Mouse (Mus musculus): ENCODE results near the gene Dbndd1. TPM values are rescaled to one million over a fixed set of nuclear protein-coding genes. Genes with fewer than 3 reads are reported as not detected.
A peak's percentile ranks its signal among the peaks of the same experiment; 100 is the strongest.
"Not testable (repeated sequence)": the region's sequence is repeated elsewhere in the genome, so short reads cannot be mapped to it uniquely, and the experiment has no call there.

The Dbndd1 gene
- total RNA-seq, 2 experiments from 2014 or later = 0.60 to 0.73 TPM

GRCm38 (mm10) chr8:123497699-123498098 lies 17.6 kb downstream of the Dbndd1 start:
- no peak for DNase-seq

GRCm38 (mm10) chr8:123492898-123493297 lies 22.4 kb downstream of the Dbndd1 start:
- DNase-seq = no peak

DNA sequence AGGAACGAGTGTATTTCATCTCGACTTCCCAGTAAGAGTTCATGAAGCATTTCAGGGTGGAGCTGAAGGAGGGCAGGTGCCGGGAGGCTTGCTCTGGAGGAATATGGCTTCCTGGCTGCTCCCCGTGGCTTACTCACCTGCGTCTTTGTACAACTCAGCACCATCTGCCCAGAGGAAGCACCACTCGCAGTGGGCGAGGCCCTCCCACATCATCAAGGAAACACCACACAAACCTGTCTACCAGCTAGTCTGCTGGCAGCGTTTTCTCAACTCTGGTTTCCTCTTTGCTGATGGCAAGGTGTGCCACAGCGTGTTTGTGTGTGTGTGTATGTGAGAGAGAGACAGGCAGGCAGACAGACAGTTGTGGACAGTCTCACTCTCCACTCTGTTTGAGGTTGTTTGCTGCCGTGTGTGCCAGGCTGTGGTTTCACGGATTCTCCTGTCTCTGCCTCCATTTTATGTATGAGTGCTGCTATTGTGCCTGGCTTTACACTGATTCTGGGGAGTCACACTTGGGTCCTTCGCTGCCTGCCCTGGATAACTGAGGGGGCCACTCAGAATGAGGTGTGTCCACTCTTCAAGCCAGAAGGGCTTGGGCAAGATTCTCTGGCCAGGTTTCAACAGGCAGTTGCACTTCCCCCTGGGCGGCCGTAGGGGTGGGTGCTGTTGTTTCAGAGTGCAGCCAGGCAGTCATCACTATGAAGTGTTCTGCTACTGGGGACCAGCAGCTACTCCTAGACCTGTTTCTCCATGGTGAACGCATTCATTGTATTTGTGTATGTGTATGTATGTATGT lies 23.8 kb downstream of the Dbndd1 start:
- no peak for DNase-seq

GRCm38 (mm10) chr8:123482627-123483026 lies 32.6 kb downstream of the Dbndd1 start:
- peak; percentile 22 for DNase-seq

DNA sequence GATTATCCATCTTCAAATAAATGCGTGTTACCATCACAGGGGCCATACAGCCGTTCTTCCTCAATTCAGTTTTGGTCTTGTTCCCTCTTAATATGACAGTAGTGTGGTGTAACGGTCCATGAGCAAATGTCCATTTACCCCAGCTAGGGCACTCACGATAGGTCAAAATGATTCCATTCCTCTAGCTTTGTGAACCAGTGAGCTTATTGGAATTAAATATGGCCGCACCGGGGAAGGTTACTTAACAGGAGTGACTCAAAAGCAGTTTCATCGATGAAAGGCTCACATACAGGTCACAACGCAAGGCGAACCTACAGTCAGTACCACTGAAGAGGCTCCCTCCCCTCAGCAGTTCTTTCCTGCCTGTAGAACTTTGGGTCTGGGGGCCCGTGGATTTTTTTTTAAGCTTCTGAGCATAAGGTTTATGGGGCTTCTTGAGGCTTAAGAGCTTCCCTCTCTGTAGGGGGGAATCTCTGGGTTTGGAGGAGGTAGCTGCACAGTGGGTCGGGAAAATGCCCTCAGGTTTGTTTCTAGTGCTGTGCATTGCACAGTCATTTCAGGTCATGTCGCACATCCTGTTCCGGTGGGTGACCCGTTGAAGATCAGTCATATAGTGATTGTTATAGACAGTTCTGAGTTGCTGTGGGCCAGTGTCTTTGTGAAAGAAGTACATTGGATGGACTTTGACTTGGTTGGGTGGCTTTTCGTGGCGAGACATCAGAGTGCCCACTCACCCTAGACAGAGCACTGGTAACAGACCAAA lies 36.6 kb downstream of the Dbndd1 start:
- DNase-seq = no peak

DNA sequence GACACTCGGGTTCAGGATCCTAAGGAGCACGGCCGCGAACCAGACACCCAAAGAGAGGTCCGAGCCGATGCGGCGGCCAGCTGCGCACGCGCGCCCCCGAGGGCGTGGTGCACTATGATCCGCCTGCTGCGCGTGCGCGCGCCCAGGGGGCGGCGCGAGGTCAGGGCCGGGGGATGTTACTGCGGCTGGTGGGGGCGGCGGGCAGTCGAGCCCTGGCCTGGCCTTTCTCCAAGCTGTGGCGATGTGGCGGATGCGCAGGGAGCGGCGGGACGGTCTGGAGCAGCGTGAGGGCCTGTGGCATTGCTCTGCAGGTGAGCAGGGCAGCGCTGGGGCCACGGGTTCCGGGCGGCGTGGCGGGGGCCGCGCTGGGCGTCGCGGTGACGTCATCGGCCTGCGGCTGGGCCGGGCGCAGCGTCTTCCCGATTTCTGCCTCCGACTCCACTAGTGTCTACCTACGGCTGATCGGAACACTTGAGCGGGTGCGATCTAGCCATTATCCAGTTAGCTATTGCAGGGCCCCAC lies 37.5 kb downstream of the Dbndd1 start, which contains the start of gene Afg3l1:
TSS of gene Afg3l1 (plus strand) at position 167 of the 522 bp plus-strand sequence.
- DNase-seq = peak; percentile 96

DNA sequence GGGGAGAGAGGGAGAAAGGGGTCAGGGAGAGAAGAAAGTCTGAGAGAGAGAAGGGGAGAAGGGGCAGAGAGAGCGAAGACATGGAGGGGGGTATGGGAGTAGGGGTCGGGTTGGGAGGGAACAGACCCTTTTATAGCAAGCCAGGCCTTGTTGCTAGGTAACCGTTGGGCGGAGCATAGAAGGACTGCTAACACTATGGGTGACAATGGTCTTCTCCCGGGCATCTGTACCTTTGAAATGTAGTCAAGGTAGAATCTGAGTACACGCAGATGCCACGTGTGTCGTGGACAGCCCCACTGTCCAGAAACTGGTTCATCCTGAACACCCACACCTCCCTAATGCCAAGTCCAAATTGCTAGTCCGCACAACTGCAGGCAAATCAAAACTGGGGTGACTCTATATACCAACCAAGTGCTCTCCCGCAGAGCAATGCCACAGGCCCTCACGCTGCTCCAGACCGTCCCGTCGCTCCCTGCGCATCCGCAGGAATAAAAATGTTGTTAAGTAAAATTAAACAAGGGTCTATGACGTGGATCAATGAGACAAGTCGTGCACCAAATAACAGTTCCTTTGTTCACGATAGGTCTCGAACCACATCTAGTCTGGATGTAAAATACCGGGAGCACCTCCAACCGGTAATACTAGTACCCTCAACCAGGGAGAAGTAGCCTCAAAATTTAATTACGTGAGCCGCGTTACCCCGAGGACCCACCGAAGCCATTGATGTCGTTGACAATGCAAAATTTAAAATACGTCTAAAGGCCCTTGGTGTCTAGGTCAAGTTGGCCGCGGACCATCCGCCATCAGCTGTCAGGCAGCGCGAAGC lies 38.1 kb downstream of the Dbndd1 start:
- no peak for DNase-seq

GRCm38 (mm10) chr8:123474549-123474948 lies 40.7 kb downstream of the Dbndd1 start:
- DNase-seq = not testable (repeated sequence)

DNA sequence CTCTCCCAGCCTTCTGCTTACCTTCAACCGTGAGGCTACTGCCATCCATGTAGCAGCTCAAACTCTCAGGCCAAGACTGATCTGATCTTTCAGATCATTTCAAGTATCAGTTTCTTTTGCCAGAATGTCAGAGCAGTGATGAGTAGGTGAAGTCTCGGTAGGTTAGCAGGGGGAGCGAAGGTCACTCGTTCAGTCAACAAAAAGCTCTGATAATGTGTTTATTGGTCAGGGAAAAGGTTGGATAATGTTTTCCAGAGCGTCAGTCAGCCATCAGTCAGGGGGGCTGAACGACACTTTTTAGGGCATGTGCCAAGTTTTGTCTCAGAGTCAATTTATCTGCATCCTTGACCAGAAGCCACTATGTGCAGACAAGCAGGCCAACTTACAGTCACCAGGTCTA lies 42.3 kb downstream of the Dbndd1 start:
- not testable (repeated sequence) for DNase-seq

- no peak for DNase-seq
Observed at GRCm38 (mm10) chr8:123467476-123467875, 47.8 kb downstream of the Dbndd1 start.

DNA sequence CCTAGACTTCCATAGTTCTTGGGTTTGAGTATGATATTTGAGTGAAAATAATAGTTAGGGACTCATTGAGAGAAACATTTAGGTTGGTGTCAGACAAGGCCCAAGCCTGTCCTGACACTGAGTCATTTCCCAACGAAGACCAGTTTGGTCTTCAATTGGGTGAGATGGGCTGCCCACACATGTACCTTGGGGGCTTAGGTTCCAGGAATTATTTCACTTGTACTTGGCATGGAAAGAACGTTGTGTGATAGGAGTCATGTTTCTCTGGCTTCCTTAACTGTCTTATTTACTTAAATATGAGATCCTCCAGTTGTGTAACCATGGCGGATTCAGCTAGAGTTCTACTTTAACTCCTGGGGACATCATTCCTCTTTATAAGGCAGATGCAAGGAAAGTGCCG lies 51.6 kb downstream of the Dbndd1 start:
- DNase-seq = no peak

Other genes with a start within 250 kb of the Dbndd1 start
- 10 to 100 TPM in 1 of 2 experiments, 1 to 10 TPM in 1; 7.7 to 10.6 TPM for gene Fanca, start 196.9 kb downstream of the Dbndd1 start, total RNA-seq (2021)
- 1 to 10 TPM; 2.0 to 2.5 TPM for gene Spire2, start 182.8 kb downstream of the Dbndd1 start, total RNA-seq (2021)
- gene Tcf25, start 141.7 kb downstream of the Dbndd1 start, total RNA-seq (2021) = 100 to 1,000 TPM; 177 TPM
- not detected for gene Mc1r, start 108.4 kb downstream of the Dbndd1 start, total RNA-seq (2021)
- gene Tubb3, start 104.0 kb downstream of the Dbndd1 start, total RNA-seq (2021) = 10 to 100 TPM; 29.3 to 74.9 TPM
- 10 to 100 TPM; 33.2 to 40.3 TPM for gene Def8, start 91.9 kb downstream of the Dbndd1 start, total RNA-seq (2021)
- gene Afg3l1, start 37.6 kb downstream of the Dbndd1 start, total RNA-seq (2021) = 10 to 100 TPM; 66.9 to 70.8 TPM
- 10 to 100 TPM; 11.0 to 12.9 TPM for gene Gas8, start 3.4 kb upstream of the Dbndd1 start, total RNA-seq (2021)
- gene Rhou, start 138.5 kb upstream of the Dbndd1 start, total RNA-seq (2021) = 10 to 100 TPM; 42.8 to 48.5 TPM

Data from adrenal gland, postnatal 10 days (tissue).